Mouse (Mus musculus): ENCODE measurements around the gene Strn4. TPM values are rescaled to one million over a fixed set of nuclear protein-coding genes. Genes with fewer than 3 reads are reported as not detected.
A peak's percentile ranks its signal among the peaks of the same experiment; 100 is the strongest.

The Strn4 gene
- total RNA-seq, 2 experiments from 2014 or later = 258 to 281 TPM

- DNase-seq (ENCODE audit: low spot score in 2 of 2) = no peak
Measured at GRCm38 (mm10) chr7:16810399-16810919, 5.2 kb upstream of the Strn4 start.

GRCm38 (mm10) chr7:16810920-16811648, 4.6 kb upstream of the Strn4 start:
- peak; percentile 63 to 68 for DNase-seq (ENCODE audit: low spot score in 2 of 2)

GRCm38 (mm10) chr7:16811649-16812070, 4.0 kb upstream of the Strn4 start:
- DNase-seq (ENCODE audit: low spot score in 2 of 2) = no peak

GRCm38 (mm10) chr7:16812505-16812904, 3.2 kb upstream of the Strn4 start:
- no peak for DNase-seq (ENCODE audit: low spot score in 2 of 2)

GRCm38 (mm10) chr7:16816078-16816474, 387 bp downstream of the Strn4 start:
- peak; percentile 68 to 85 for DNase-seq (ENCODE audit: low spot score in 2 of 2)

GRCm38 (mm10) chr7:16816475-16817122, 910 bp downstream of the Strn4 start, which contains the start of gene Fkrp:
Gene Fkrp, minus strand, starts transcription at chr7:16816732.
- peak in 1 of 2 experiments; percentile 61 for DNase-seq (ENCODE audit: low spot score in 2 of 2)

- DNase-seq (ENCODE audit: low spot score in 2 of 2) = peak in 1 of 2 experiments; percentile 57
Measured at GRCm38 (mm10) chr7:16817693-16818092, 2.0 kb downstream of the Strn4 start.

GRCm38 (mm10) chr7:16819794-16820193, 4.1 kb downstream of the Strn4 start:
- DNase-seq (ENCODE audit: low spot score in 2 of 2) = no peak

GRCm38 (mm10) chr7:16820271-16820763, 4.6 kb downstream of the Strn4 start:
- no peak for DNase-seq (ENCODE audit: low spot score in 2 of 2)

- DNase-seq (ENCODE audit: low spot score in 2 of 2) = no peak
Measured at GRCm38 (mm10) chr7:16821091-16821490, 5.4 kb downstream of the Strn4 start.

- peak; percentile 78 to 85 for DNase-seq (ENCODE audit: low spot score in 2 of 2)
Measured at GRCm38 (mm10) chr7:16821669-16822101, 6.0 kb downstream of the Strn4 start.

GRCm38 (mm10) chr7:16823734-16824133, 8.0 kb downstream of the Strn4 start:
- DNase-seq (ENCODE audit: low spot score in 2 of 2) = peak; percentile 84 to 92

- DNase-seq (ENCODE audit: low spot score in 2 of 2) = no peak
Measured at GRCm38 (mm10) chr7:16825785-16826184, 10.1 kb downstream of the Strn4 start.

- DNase-seq (ENCODE audit: low spot score in 2 of 2) = no peak
Measured at GRCm38 (mm10) chr7:16826571-16826970, 10.9 kb downstream of the Strn4 start.

- no peak for DNase-seq (ENCODE audit: low spot score in 2 of 2)
Measured at GRCm38 (mm10) chr7:16827274-16827673, 11.6 kb downstream of the Strn4 start.

- DNase-seq (ENCODE audit: low spot score in 2 of 2) = no peak
Measured at GRCm38 (mm10) chr7:16830449-16830848, 14.8 kb downstream of the Strn4 start.

- DNase-seq (ENCODE audit: low spot score in 2 of 2) = no peak
Measured at GRCm38 (mm10) chr7:16837916-16838803, 22.5 kb downstream of the Strn4 start.

- DNase-seq (ENCODE audit: low spot score in 2 of 2) = no peak
Measured at GRCm38 (mm10) chr7:16838804-16839426, 23.2 kb downstream of the Strn4 start.

GRCm38 (mm10) chr7:16839427-16840108, 23.9 kb downstream of the Strn4 start:
- DNase-seq (ENCODE audit: low spot score in 2 of 2) = no peak

- no peak for DNase-seq (ENCODE audit: low spot score in 2 of 2)
Measured at GRCm38 (mm10) chr7:16840109-16840491, 24.4 kb downstream of the Strn4 start.

All from left cerebral cortex, adult 18-20 months (tissue).